Mouse (Mus musculus) intestine, postnatal 0 days (tissue): ENCODE measurements around the gene Oca2. TPM values are rescaled to one million over a fixed set of nuclear protein-coding genes. Genes with fewer than 3 reads are reported as not detected.

Source experiments
- ATAC-seq: fragments of 200-750 bp; cut with Nextera tagmentation; 2 replicates; pipeline ENCODE4 v1.8.0; 2017; ENCODE audit warnings: mild to moderate bottlenecking, moderate TSS enrichment, moderate library complexity
- H3K27ac ChIP-seq: fragments of 300-500 bp; sonication (generic); 2 replicates; pipeline ENCODE4 v1.5.1; 2014; ENCODE audit warnings: mild to moderate bottlenecking, low read depth, low read length, moderate library complexity
- H3K27me3 ChIP-seq: fragments of 300-500 bp; sonication (generic); replicated peaks from 2 replicates; pipeline ENCODE4 v1.6.1; 2014; ENCODE audit warnings: low read length, mixed read lengths; ENCODE audit not compliant: control insufficient read depth, insufficient read depth
- H3K36me3 ChIP-seq: fragments of 300-500 bp; sonication (generic); 2 replicates; pipeline ENCODE4 v1.6.1; 2014; ENCODE audit warnings: mild to moderate bottlenecking, moderate library complexity; ENCODE audit not compliant: control insufficient read depth, insufficient read depth
- H3K4me1 ChIP-seq: fragments of 300-500 bp; sonication (generic); replicated peaks from 2 replicates; pipeline ENCODE4 v1.6.1; 2014; ENCODE audit warnings: antibody characterized with exemption, low read length, mixed read lengths; ENCODE audit not compliant: control insufficient read depth, insufficient read depth
- H3K4me2 ChIP-seq: fragments of 300-500 bp; sonication (generic); replicated peaks from 2 replicates; pipeline ENCODE4 v1.6.1; 2014; ENCODE audit warnings: low read depth, mild to moderate bottlenecking, moderate library complexity
- H3K4me3 ChIP-seq: fragments of 300-500 bp; sonication (generic); 2 replicates; pipeline ENCODE4 v1.5.1; 2014; ENCODE audit warnings: low read depth, low read length
- H3K9ac ChIP-seq: fragments of 300-500 bp; sonication (generic); 2 replicates; pipeline ENCODE4 v1.6.1; 2014; ENCODE audit warnings: mild to moderate bottlenecking, low read depth, low read length
- H3K9me3 ChIP-seq: fragments of 300-500 bp; sonication (generic); 2 replicates; pipeline ENCODE4 v1.6.1; 2016; ENCODE audit warnings: mixed run types; ENCODE audit not compliant: control insufficient read depth
- CTCF ChIP-seq: sonication (generic); IDR thresholded peaks from 2 replicates; pipeline ENCODE4 v1.5.1; 2016; ENCODE audit warnings: low read depth, mild to moderate bottlenecking, control low read depth, antibody characterized with exemption, moderate library complexity
- WGBS: fragments of 180-500 bp; shearing (Covaris S2); extraction: QIAGEN DNeasy Blood & Tissue Kit; methylation state at CpG from one replicate; pipeline ENCODE4 v1.1.7; 2014; 5-methylcytosine and 5-hydroxymethylcytosine counted together
- polyA plus RNA-seq: library from polyadenylated mRNA; unstranded; fragments of >200 nt; fragmentation: Nextera tagmentation; extraction: Ambion mirVana; gene quantifications from 2 replicates; pipeline ENCODE4 v1.2.1, GENCODE M21; 2015

The Oca2 gene
- polyA plus RNA-seq, 1 experiment from 2014 or later = 0.12 TPM

- Histone ChIP-seq H3K4me3 (no peak overlapping the region), H3K27ac (no peak overlapping the region), H3K4me2 (no peak overlapping the region), H3K27me3 (no peaks in the 10 kb centered on the region), H3K36me3 (peaks cover 68% of the 10 kb centered on the region), H3K9me3 (no peaks in the 10 kb centered on the region), H3K4me1 (no peaks in the 10 kb centered on the region), H3K9ac (no peak overlapping the region)
- ATAC-seq = no peak
- WGBS = 87% methylated on average over 6 of the region's 6 CpGs
- no peak for TF ChIP-seq CTCF
These were observed 18.7 kb upstream of the Oca2 start for GRCm38 (mm10) chr7:56220811-56221210.

GRCm38 (mm10) chr7:56235794-56236423, 3.7 kb upstream of the Oca2 start:
- Histone ChIP-seq H3K4me3 (no peak overlapping the region), H3K27me3 (no peaks in the 10 kb centered on the region), H3K9me3 (no peaks in the 10 kb centered on the region), H3K4me1 (no peaks in the 10 kb centered on the region), H3K4me2 (no peak overlapping the region), H3K9ac (no peak overlapping the region), H3K27ac (no peak overlapping the region), H3K36me3 (peaks cover 19% of the 10 kb centered on the region)
- ATAC-seq = no peak
- TF ChIP-seq CTCF = no peak
- WGBS = 47% methylated on average over 5 of the region's 5 CpGs

- Histone ChIP-seq H3K27me3 (no peaks in the 10 kb centered on the region), H3K27ac (no peak overlapping the region)
These were observed 2.9 kb upstream of the Oca2 start for GRCm38 (mm10) chr7:56236617-56237016.

GRCm38 (mm10) chr7:56254568-56254967, 15.0 kb downstream of the Oca2 start:
- Histone ChIP-seq H3K9me3 (no peaks in the 10 kb centered on the region), H3K36me3 (no peaks in the 10 kb centered on the region), H3K9ac (no peak overlapping the region), H3K27ac (no peak overlapping the region), H3K4me3 (no peak overlapping the region), H3K4me1 (no peaks in the 10 kb centered on the region), H3K4me2 (no peak overlapping the region), H3K27me3 (no peaks in the 10 kb centered on the region)
- no peak for TF ChIP-seq CTCF
- 78% methylated on average over 10 of the region's 10 CpGs for WGBS
- ATAC-seq = no peak

More at GRCm38 (mm10) chr7:56236617-56237016, 2.9 kb upstream of the Oca2 start:
- TF ChIP-seq CTCF = no peak
- WGBS = 81% methylated on average over 3 of the region's 3 CpGs
- Histone ChIP-seq H3K4me3 (no peak overlapping the region), H3K9ac (no peak overlapping the region), H3K4me2 (no peak overlapping the region), H3K36me3 (peaks cover 15% of the 10 kb centered on the region; the same call in 1 of the 2 replicates), H3K9me3 (no peaks in the 10 kb centered on the region), H3K4me1 (no peaks in the 10 kb centered on the region)
- no peak for ATAC-seq

GRCm38 (mm10) chr7:56257875-56258441, 18.4 kb downstream of the Oca2 start:
- Histone ChIP-seq H3K9ac (no peak overlapping the region), H3K4me2 (no peak overlapping the region), H3K36me3 (no peaks in the 10 kb centered on the region), H3K4me1 (no peaks in the 10 kb centered on the region), H3K27me3 (no peaks in the 10 kb centered on the region), H3K9me3 (no peaks in the 10 kb centered on the region), H3K27ac (no peak overlapping the region), H3K4me3 (no peak overlapping the region)
- WGBS = 79% methylated on average over 3 of the region's 3 CpGs
- no peak for TF ChIP-seq CTCF
- no peak for ATAC-seq

GRCm38 (mm10) chr7:56277506-56277905, 37.9 kb downstream of the Oca2 start:
- no peak for ATAC-seq
- no peaks in the 10 kb centered on the region for H3K36me3 ChIP-seq
- no peaks in the 10 kb centered on the region for H3K4me1 ChIP-seq
- no peak for TF ChIP-seq CTCF
- H3K27me3 ChIP-seq = no peaks in the 10 kb centered on the region
- H3K27ac ChIP-seq = no peak overlapping the region
- no peak overlapping the region for H3K4me3 ChIP-seq
- no peaks in the 10 kb centered on the region for H3K9me3 ChIP-seq
- H3K9ac ChIP-seq = no peak overlapping the region
- H3K4me2 ChIP-seq = no peak overlapping the region
- 83% methylated on average over 2 of the region's 2 CpGs for WGBS
